In the genomic region with DNA sequence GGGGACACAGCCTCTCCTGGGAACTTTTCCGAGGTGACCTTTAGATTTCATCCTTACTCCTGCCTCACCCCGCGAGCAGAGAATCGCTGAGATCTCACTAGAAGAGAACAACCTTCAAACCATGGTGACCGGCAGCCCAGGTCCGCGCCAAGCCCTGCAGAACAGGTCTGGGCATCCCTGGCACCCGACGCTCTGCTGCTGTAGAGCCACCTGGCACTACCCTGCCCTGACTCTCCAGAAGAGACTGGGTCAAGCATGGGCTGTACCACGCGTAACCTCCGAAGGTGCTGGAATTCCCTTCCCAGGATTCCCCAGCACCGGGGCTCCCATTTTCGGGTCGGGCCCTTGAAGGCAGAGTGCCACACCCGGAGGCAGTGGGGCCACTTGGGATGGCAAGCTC, we compare ENCODE assay signal across 20 mouse cellular contexts. TPM values are rescaled to one million over a fixed set of nuclear protein-coding genes. Genes with fewer than 3 reads are reported as not detected.
DNase-seq lines count a peak whose midpoint lies in the region; ATAC-seq lines count a peak whose summit lies in the region.
"Had no signal": no experiment of that assay in that cellular context is flagged by ENCODE, and none has a peak within 500 bp of the region (broad histone marks: within the 10 kb centered on the region; RNA-seq: fewer than 3 reads in every experiment).

No protein-coding gene starts in this region.

- H3K9ac ChIP-seq in limb, embryonic 13.5 days: 0 out of 2 replicates have a peak overlapping the region, but pooled peaks have one; percentile 2
- peak overlapping the region; percentile 56 for H3K9ac ChIP-seq in intestine, embryonic 16.5 days (ENCODE audit: low read depth, low read length)
- H3K9ac ChIP-seq: embryonic facial prominence, embryonic 15.5 days; liver, embryonic 14.5 days; lung, embryonic 14.5 days had no signal

- no peaks in the 10 kb centered on the region for H3K9me3 ChIP-seq in heart, embryonic 10.5 days
- H3K9me3 ChIP-seq in limb, embryonic 13.5 days: no peaks in the 10 kb centered on the region
- no peaks in the 10 kb centered on the region for H3K9me3 ChIP-seq in limb, embryonic 10.5 days (replicated peaks)
- no peaks in the 10 kb centered on the region for H3K9me3 ChIP-seq in intestine, embryonic 16.5 days (ENCODE audit: control insufficient read depth, low read length)
- H3K9me3 ChIP-seq: embryonic facial prominence, embryonic 15.5 days; kidney, embryonic 15.5 days had no signal

- H3K27me3 ChIP-seq in heart, embryonic 10.5 days (ENCODE audit: insufficient read depth, poor library complexity, severe bottlenecking): no peaks in the 10 kb centered on the region
- H3K27me3 ChIP-seq in limb, embryonic 13.5 days: no peaks in the 10 kb centered on the region
- H3K27me3 ChIP-seq in limb, embryonic 10.5 days (ENCODE audit: low read depth, poor library complexity, severe bottlenecking): no peaks in the 10 kb centered on the region
- no peaks in the 10 kb centered on the region for H3K27me3 ChIP-seq in intestine, embryonic 16.5 days (replicated peaks; ENCODE audit: control insufficient read depth, insufficient read depth, low read length)
- H3K27me3 ChIP-seq: embryonic facial prominence, embryonic 15.5 days; kidney, embryonic 15.5 days had no signal

- H3K36me3 ChIP-seq in heart, embryonic 10.5 days: peaks cover 47% of the 10 kb centered on the region
- H3K36me3 ChIP-seq in limb, embryonic 13.5 days: peaks cover 22% of the 10 kb centered on the region
- no peaks in the 10 kb centered on the region for H3K36me3 ChIP-seq in limb, embryonic 10.5 days
- peaks cover 4% of the 10 kb centered on the region for H3K36me3 ChIP-seq in intestine, embryonic 16.5 days (ENCODE audit: control insufficient read depth, insufficient read depth, low read length)
- H3K36me3 ChIP-seq: embryonic facial prominence, embryonic 15.5 days had no signal

- no peak overlapping the region for H3K4me2 ChIP-seq in limb, embryonic 13.5 days (replicated peaks)
- no peak overlapping the region for H3K4me2 ChIP-seq in intestine, embryonic 16.5 days (ENCODE audit: low read depth, low read length)
- H3K4me2 ChIP-seq: embryonic facial prominence, embryonic 15.5 days; kidney, embryonic 15.5 days; lung, embryonic 14.5 days had no signal

- no peak overlapping the region for H3K4me3 ChIP-seq in heart, embryonic 10.5 days
- no peak overlapping the region for H3K4me3 ChIP-seq in limb, embryonic 13.5 days
- no peak overlapping the region for H3K4me3 ChIP-seq in limb, embryonic 10.5 days
- H3K4me3 ChIP-seq in intestine, embryonic 16.5 days (ENCODE audit: low read length): no peak overlapping the region
- H3K4me3 ChIP-seq: embryonic facial prominence, embryonic 15.5 days; gastrocnemius, adult 2 months; kidney, embryonic 15.5 days had no signal

- peaks cover 42% of the 10 kb centered on the region for H3K4me1 ChIP-seq in heart, embryonic 10.5 days
- H3K4me1 ChIP-seq in limb, embryonic 13.5 days: 0 out of 2 replicates have a peak, but pooled peaks cover 8% of the 10 kb centered on the region
- peaks cover 12% of the 10 kb centered on the region for H3K4me1 ChIP-seq in limb, embryonic 10.5 days
- peaks cover 39% of the 10 kb centered on the region for H3K4me1 ChIP-seq in intestine, embryonic 16.5 days (ENCODE audit: control insufficient read depth, insufficient read depth, low read length)
- H3K4me1 ChIP-seq: embryonic facial prominence, embryonic 15.5 days had no signal

- intact Hi-C loops in heart, postnatal 14 days (cut with DNase I): no loop called here

- ATAC-seq in limb, embryonic 13.5 days (ENCODE audit: low FRiP score, low read depth): no peak
- ATAC-seq in intestine, embryonic 16.5 days: no peak
- ATAC-seq: forebrain, embryonic 14.5 days; inflammation-experienced regulatory T-cells, adult 6 months had no signal

- 94% methylated on average over 16 of the region's 16 CpGs for WGBS in heart, embryonic 10.5 days
- 92% methylated on average over 16 of the region's 16 CpGs for WGBS in limb, embryonic 13.5 days
- WGBS in limb, embryonic 10.5 days: 96% methylated on average over 16 of the region's 16 CpGs
- 83% methylated on average over 16 of the region's 16 CpGs for WGBS in intestine, embryonic 16.5 days

- H3K27ac ChIP-seq in heart, embryonic 10.5 days: peak overlapping the region; percentile 19; the same call in 1 of the 2 replicates
- H3K27ac ChIP-seq in limb, embryonic 13.5 days: no peak overlapping the region
- H3K27ac ChIP-seq in limb, embryonic 10.5 days: no peak overlapping the region
- peak overlapping the region; percentile 95 for H3K27ac ChIP-seq in intestine, embryonic 16.5 days (ENCODE audit: low read length)
- H3K27ac ChIP-seq: embryonic facial prominence, embryonic 15.5 days; gastrocnemius, adult 2 months; kidney, embryonic 15.5 days; liver, embryonic 14.5 days had no signal

- no peak for DNase-seq in heart, embryonic 10.5 days (ENCODE audit: low spot score)
- no peak for DNase-seq in heart, postnatal 14 days
- no peak for DNase-seq in limb, embryonic 10.5 days (ENCODE audit: low spot score)
- peak; percentile 55 for DNase-seq in urinary bladder, postnatal 36 days (ENCODE audit: low spot score in 2 of 2)
- no peak for DNase-seq in spleen, postnatal 10 days (ENCODE audit: low spot score in 2 of 2)
- DNase-seq: adrenal gland, postnatal 36 days; cerebellum, adult 9-10 months; gastrocnemius, adult 2 months; lung, embryonic 14.5 days; lung, postnatal 4 days; midbrain, embryonic 14.5 days; spleen, adult 18-20 months; thymus, postnatal 36 days had no signal

RNA-seq across cellular contexts. Expression of gene Ezr, which starts 24.7 kb away (rescaled TPM):
- polyA plus RNA-seq in heart, embryonic 10.5 days (2016; fragmentation: Nextera tagmentation; extraction: Ambion mirVana): 121 and 125 TPM in 2 replicates
- 10 to 100 TPM; 48.8 to 56.9 TPM for total RNA-seq in heart, postnatal 14 days (2021)
- 47.5 and 51.9 TPM in 2 replicates for polyA plus RNA-seq in limb, embryonic 13.5 days (2015; fragmentation: Nextera tagmentation; extraction: Ambion mirVana)
- polyA plus RNA-seq in limb, embryonic 10.5 days (2016; fragmentation: Nextera tagmentation; extraction: Ambion mirVana): 24.8 and 26.2 TPM in 2 replicates
- 281 and 319 TPM in 2 replicates for polyA plus RNA-seq in intestine, embryonic 16.5 days (2015; fragmentation: Nextera tagmentation; extraction: Ambion mirVana)

Comparison
In these comparisons a context has a peak if more than half of its experiments do, and no peak if none do; other contexts are left out.
1. DNase-seq: peak in urinary bladder, postnatal 36 days (2 of 2); none in heart, embryonic 10.5 days (single experiment), heart, postnatal 14 days (0 of 2), limb, embryonic 10.5 days (single experiment) and spleen, postnatal 10 days (0 of 2).
2. H3K27ac ChIP-seq: peak in heart, embryonic 10.5 days (single experiment) and intestine, embryonic 16.5 days (single experiment); none in limb, embryonic 13.5 days (single experiment) and limb, embryonic 10.5 days (single experiment).